Mouse (Mus musculus) thymus, adult 2 months (tissue): ENCODE data around the gene Pde4d.

ENCODE experiments used
- CTCF ChIP-seq: fragments of 200-500 bp; IDR thresholded peaks from 2 replicates; pipeline ENCODE4 v1.5.1; 2012; ENCODE audit warnings: mild to moderate bottlenecking, control low read depth, low read length, moderate library complexity, borderline replicate concordance; ENCODE audit not compliant: control insufficient read depth, poor library complexity, insufficient read depth; ENCODE audit errors: extremely low read depth
- POLR2A ChIP-seq: fragments of 200-500 bp; IDR thresholded peaks from 2 replicates; pipeline ENCODE4 v1.6.1; 2012; ENCODE audit warnings: mild to moderate bottlenecking, low read length, control low read depth, moderate library complexity; ENCODE audit not compliant: control insufficient read depth, poor library complexity, insufficient read depth; ENCODE audit errors: extremely low read depth

DNA sequence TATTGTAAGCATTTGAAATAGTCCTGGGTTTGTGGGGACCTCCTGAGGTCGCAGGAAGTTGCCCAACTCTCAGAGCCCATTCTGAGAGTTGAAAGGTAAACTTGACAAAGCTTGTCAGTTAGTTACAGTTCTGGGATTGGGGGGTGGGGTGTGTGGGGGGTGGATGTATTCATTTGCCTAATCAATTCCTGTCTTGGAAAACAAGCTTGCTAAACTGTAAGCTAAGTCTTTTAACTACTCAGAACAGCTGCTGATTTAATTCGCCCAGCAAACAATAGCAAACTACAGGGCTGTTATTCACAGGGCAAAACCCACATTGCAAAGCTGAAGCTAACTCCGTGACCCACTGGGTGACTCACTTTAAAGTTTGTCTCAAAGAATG is 1183.3 kb downstream of the Pde4d start:
- no peak for TF ChIP-seq CTCF
- no peak for TF ChIP-seq POLR2A
